Mouse (Mus musculus): ENCODE measurements around the gene Gm45837.

- TF ChIP-seq NELFE (IDR thresholded peaks at IDR 0.05; ENCODE audit: low read depth, low read length), result no peak
- TF ChIP-seq ZKSCAN1 (IDR thresholded peaks at IDR 0.05; ENCODE audit: low read depth, low read length), result no peak
- TF ChIP-seq ZNF384 (IDR thresholded peaks at IDR 0.05; ENCODE audit: low read depth, low read length), result no peak
- no peak for TF ChIP-seq MYC (IDR thresholded peaks at IDR 0.05; ENCODE audit: low read depth, low read length)
- TF ChIP-seq MAFK (IDR thresholded peaks at IDR 0.05; ENCODE audit: borderline replicate concordance, low read depth, low read length), result no peak
Measured at GRCm38 (mm10) chr7:101362791-101363191, 47.9 kb upstream of the Gm45837 start.

Measured in MEL (cell line).